Mouse (Mus musculus): ENCODE results near the gene Dnajc5g.

The Dnajc5g gene

GRCm38 (mm10) chr5:31105814-31106335 lies at the start of gene Dnajc5g:
Gene Dnajc5g (plus strand): TSS chr5:31106285.
- DNase-seq, result no peak

- DNase-seq, result no peak
Observed at GRCm38 (mm10) chr5:31069810-31070209, 36.3 kb upstream of the Dnajc5g start.

DNA sequence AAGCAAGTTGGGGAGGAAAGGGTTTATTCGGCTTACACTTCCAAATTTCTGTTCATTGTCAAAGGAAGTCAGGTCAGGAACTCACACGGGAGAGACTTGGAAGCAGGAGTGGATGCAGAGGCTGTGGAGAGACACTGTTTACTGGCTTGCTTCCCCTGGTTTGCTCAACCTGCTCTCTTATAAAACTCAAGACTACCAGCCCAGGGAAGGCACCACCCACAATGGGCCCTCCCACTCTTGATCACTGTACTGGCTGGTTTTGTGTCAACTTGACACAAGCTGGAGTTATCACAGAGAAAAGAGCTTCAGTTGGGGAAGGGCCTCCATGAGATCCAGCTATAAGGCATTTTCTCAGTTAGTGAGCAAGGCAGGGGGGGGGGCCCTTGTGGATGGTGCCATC lies 35.0 kb upstream of the Dnajc5g start:
- DNase-seq, result no peak

- DNase-seq, result no peak
Observed at GRCm38 (mm10) chr5:31071821-31072220, 34.3 kb upstream of the Dnajc5g start.

GRCm38 (mm10) chr5:31073176-31073575 lies 32.9 kb upstream of the Dnajc5g start:
- DNase-seq, result no peak

- no peak for DNase-seq
Observed at GRCm38 (mm10) chr5:31076346-31076745, 29.7 kb upstream of the Dnajc5g start.

DNA sequence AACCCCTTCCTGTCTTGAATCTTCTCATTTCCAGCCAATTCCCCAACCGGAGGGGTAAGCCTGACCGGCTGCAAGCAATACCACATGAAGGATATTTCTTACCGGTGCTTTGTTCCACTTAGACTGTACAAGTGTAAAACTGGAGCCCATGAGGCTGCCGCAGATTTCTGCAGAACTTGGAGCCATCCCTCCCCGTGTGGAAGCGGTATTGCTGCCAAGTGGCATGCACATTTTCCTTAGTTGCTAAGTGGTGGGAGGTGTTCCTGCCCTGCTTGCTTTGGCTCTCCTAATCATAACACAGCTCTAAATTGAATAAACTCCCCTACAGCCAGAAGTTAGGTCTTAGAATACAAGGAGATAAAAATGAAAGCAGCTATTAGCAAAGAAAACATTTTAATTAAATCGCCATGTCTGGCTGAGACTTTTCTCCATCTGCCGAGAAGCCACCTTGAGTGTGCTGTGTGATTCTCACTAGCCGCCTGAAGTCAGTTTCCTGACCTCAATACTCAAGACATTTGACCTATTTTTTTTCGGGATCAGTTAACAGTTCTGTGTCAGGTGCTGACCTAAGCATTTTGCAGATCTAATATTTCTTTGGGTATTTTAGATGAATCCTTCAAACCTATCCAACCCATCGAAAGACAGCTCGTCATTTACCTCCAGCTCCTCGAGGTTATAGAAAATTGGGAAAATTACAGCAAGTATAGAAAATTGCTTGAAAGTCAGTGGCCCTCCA lies 25.9 kb upstream of the Dnajc5g start:
- no peak for DNase-seq

DNA sequence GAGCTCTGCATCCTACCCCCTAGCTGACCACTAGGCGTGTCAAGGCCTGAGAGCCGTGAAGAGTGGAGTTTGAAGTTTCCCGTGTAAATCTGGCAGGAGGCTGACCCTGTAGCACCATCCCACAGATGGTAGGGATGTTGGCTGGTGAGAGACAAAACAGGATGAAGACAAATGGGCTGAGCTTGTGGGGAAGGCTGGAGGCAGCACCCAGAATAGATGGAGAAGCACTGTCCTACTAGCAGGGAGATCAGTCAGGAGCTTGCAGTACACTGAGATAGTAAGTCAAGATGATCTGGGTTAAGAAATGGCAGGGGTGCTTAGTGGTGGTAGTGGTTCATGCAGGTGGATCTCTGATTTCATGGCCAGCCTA lies 25.3 kb upstream of the Dnajc5g start:
- DNase-seq, result no peak

DNA sequence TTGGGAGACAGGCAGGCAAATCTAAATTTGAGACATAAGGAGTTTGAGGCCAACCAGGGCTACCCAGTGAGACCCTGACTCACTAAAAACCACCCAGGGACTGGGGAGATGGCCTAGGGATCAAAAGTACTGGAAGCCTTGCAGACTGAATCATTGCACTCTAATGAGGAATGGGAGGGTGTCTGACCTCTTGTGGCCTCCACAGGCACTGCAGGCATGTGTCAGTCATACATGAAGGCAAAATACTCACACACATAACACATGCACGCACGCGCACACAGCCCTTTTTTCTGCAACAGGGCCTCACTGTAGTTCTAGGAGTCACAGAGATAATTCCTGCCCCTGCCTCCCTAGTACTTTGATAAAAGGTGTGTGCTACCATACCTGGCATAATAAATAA lies 24.7 kb upstream of the Dnajc5g start:
- no peak for DNase-seq

- DNase-seq, result no peak
Observed at GRCm38 (mm10) chr5:31082355-31082754, 23.7 kb upstream of the Dnajc5g start.

GRCm38 (mm10) chr5:31082935-31083625 lies 23.0 kb upstream of the Dnajc5g start:
- no peak for DNase-seq

- DNase-seq, result no peak
Observed at GRCm38 (mm10) chr5:31083949-31084348, 22.1 kb upstream of the Dnajc5g start.

DNA sequence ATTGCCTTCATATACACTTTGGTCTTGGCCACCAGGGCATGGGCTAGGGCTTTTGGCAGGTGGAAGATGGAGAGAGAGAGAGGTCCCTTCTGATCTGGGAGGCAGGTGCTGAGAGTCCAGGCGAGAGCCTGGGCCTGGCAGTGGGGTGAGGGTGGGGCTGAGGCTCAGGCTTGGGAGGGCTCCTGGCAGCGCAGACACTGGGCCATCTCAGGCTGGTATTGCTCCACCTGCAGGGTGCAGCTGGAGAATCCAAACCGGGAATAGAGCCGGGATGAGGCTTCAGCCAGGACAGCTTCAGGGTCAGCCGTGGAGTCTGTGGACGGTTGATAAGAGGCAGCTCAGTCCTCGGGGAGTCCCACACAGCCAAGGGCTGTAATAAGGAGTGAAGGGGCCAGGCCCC lies 19.5 kb upstream of the Dnajc5g start:
- DNase-seq, result no peak

DNA sequence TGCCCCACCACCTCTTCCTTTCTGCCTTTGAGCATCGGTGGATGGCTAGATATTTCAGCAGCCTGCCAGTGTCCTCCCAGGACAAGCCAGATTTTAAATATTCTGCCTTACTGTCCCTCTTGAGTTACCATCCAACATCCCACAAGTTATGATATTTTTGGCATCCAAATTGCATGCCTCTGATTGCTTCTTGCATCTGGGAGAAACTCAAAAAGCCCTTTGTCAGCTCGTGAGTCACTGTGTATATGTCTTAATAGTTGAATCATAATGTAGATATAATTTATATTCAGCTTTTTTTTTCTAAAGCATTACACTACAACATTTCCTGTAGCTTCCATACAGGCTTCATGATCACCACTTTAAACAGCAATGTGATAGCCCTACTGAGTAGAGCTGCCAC lies 19.0 kb upstream of the Dnajc5g start:
- DNase-seq, result no peak

- DNase-seq, result no peak
Observed at GRCm38 (mm10) chr5:31092231-31092975, 13.7 kb upstream of the Dnajc5g start.

DNA sequence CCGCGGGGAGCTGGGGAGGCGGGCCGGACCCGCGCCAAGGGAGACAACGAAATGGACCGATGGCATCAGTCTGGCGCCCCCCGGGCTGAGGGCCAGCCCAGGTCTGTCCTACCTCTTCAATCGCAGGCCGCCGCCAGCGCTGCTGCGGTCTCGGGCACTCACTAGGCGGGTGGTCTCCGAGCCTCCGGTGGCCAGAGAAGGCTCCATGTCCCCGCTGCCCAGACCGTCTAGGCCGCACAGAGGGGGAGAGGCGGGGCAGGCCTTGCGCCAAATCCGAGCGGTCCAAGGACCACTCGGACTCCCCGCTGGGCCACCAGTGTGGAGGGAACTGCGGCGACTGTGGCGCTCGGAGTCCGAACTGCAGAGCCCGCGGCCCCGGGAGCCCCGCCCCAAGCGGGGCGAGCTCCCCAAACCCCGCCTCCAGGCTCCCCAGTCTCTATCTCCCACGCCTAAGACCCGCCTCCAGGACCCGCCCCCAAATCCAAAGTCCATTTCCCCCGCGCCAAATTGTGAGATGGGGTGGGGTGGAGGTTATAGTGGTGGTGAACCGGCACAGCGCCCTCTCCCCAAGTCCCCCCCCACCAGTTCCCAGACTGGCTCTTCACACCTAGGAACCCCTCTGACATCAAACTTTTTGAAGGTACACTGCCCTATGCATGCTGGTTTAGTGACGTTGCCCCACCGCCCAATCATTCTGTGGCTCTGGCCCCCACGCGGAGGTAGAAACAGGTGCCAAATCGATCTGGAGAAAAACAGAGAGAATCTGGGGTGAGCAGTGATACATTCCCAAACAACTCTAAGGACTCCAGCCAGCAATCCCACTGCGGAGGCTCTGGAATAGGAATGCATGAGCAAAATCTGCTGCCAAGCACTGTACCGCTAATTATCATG lies 12.7 kb upstream of the Dnajc5g start:
- no peak for DNase-seq

DNA sequence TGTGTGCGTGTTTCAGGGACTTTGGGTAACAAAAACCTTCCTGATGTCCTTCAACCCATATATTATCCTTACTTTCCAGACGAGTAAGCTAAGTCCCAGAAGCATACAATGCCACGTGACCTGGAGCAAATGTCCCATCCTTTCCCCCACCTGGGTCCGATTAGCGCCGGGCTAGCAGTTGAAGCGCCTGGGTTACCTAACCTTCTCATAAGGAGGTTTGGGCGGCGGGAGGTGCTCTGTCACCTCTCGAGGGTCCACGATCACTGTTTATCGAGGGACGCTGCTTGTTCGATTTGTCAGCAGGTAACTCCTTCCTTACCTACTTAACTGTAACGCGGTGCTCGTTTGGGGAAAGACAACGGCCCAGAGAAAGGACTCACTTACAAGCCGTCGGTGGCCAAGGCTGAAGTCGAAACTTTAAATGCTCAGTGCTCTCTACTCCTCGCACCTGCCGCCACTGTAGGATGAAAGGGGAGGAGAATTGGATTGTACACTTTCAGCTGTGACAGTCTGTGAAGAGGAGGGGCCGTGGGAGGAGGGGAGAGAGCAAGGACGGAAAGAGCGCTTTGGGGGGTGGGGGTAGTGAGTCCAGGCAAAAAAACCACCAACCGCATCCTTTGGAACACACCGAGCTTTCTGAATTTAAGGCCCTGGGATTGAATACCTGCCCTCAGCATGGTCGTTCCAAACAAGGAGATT lies 11.8 kb upstream of the Dnajc5g start:
- no peak for DNase-seq

DNA sequence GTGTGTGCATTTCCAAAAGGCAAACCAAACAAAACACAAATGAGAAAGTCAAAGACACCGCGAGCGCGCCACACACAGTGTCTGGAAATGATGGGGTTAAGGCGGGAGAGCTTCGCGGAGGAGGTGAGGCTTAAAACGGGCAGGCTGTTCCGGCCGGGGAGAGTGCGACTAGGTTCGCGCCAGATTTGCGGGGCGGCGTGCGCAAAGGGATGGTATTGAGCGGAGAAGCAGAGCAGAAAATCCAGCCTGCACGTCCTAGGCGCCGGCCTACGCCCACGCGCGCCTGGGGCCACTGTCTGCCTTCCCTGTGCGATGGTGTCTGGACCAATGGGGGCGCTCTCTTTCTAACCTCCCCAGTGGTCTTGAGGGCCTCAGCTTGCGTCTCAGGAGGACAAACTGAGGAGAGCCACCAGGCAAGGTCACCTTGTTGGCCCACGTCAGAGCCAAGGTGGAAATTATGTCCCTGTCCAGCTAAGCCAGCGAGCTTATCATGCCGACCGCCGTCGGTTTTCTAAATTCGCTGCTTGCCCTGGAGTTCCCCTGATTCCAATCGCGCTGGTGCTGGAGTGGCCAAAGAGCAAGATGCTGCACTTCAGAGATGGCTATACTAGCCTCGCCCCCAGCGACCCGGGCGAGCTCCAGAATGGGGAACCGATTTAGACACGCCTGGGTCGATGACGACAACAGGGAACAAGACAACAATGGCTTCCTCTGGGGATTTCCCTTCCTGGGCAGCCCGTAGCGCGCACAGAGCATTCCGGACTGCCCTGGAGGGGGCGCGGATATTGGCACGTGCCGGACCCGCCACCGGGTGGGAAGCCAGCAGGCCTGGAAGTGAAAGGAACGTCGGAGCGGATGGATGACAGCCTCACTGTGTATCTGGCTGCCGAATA lies 11.0 kb upstream of the Dnajc5g start:
- DNase-seq, result no peak

- DNase-seq, result no peak
Observed at GRCm38 (mm10) chr5:31095711-31096480, 10.2 kb upstream of the Dnajc5g start.

DNA sequence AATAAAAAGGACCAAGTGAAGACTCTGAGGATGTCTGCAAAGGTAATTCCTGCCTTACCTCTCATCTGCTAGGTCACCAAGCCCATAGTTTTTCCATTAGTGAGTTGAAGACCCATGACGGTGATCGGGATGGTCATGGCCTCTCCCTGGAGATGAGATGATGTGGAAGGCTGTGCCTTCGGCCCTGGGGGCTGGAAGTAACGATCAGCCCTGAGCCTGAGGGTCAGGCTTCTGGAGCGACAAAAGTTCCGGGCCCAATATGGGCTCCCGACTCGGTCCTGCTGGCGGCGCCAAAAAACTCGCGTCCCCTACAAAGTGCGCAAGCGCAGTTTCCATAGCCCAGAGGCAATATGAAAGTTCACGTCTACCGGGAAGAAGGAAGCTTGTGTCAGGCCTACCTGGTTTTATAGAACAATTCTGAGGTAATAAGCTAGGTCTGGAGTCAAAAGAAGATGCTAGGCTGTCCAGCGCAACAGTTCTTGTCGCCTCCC lies 2.0 kb downstream of the Dnajc5g start, which contains the start of gene Slc30a3:
TSS of gene Slc30a3 (minus strand) at position 238 of the 491 bp plus-strand sequence.
- DNase-seq, result no peak
